Mouse (Mus musculus) R1 (cell line): ENCODE data around the gene Nxpe2.

Experiments
- DNase-seq: peaks from one replicate; pipeline ENCODE4 v3.0.0-alpha.2; 2018; ENCODE audit warnings: low read depth, low spot score

Nxpe2 gene

GRCm38 (mm10) chr9:48353148-48353698 lies at the start of gene Nxpe2:
Gene Nxpe2, minus strand, starts transcription at chr9:48353454.
- DNase-seq, result peak; percentile 27

- DNase-seq, result no peak
Measured at GRCm38 (mm10) chr9:48389983-48390382, 36.7 kb upstream of the Nxpe2 start.

DNA sequence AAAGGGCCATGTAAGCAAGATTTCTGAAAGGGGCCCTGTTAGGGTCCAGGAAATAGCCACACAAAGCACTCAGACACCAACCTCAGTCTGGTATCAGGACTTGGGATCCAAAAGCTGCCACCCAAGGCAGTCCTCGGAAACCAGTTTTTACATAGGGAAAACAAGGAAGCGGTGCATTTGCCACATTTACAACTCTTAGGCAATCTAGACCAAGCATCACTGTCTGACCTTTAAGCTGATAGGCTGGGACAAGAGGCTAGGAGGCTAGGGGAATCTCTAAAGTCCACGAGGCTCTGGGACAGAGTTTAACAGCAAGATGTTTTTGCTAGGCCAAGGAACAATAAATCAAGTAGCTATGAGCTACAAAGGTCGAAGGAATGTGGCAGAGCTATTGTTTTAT lies 35.2 kb upstream of the Nxpe2 start:
- DNase-seq, result no peak

DNA sequence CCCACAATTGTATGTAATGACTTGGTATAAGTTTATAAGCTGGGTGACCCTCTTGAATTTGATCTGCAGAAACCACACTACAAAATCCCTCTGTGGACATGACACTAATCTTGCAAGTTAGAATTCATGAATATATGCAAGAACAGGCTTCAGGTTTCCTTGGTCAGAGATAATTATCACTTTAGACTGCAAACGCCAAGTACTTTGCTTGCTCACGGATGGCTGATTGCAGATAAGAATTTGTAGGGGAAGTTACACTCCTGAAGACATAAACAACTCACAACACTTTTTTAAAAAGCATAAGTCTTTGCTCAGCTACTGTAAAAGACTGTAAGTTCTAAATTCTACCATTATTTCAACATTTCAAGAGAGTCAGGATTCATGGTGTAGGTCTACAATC lies 21.1 kb upstream of the Nxpe2 start:
- no peak for DNase-seq

- DNase-seq, result no peak
Measured at GRCm38 (mm10) chr9:48373232-48373878, 20.1 kb upstream of the Nxpe2 start.

DNA sequence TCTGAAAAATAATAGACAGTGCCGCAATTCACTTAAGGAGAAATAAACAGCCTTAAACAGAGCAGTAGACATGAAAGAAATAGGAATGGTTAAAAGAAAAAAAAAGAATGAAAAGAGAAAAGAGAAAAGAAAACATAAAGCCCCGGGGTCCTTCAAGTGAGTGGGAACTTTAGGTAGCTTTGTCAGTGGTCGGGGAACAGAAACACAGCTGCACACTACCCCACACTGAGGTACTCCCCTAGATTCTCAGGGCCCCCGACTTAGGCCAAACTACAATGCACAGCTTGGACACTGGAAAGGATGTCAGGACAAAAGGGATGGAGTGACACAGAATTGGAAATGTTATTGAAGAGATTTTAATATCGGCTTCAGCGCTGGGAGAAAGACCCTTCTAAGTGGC lies 9.5 kb upstream of the Nxpe2 start:
- DNase-seq, result no peak

DNA sequence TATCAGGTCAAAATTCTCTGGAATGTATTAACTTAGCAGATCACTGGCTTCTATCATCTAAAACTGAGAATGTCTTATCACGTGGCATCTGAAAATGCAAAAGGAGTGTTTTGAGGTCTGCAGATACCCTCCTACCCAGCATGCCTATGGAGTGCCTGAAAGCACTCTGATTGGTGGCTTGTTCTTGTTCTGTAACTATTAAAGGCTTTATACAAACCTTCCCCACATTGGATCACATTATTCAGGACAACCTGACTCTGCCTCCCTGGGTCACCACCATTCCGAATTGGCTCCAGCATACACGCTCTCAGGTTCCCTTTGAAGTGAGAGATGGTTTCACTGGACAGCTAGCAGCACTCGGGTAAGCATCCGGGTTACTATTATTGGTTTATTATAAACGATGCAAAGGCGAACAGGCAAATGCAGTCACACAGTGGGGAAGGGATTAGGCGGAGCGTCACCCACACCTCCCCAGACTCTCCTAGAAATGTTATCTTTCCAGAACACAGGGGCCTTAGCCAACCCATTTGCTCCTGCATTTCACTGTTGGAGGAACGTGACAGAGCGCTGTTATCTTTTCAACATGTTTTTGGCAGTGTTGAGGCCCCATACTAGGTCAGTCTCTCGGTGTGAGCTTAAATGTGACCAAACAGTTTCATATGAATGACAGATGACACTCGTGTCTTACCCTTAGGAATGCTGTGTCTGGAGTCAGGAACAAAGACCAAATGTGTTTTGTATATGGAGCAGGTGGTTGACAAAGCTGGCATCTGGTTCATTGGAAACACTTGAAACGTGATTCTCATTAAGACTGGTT lies 8.8 kb upstream of the Nxpe2 start:
- no peak for DNase-seq

GRCm38 (mm10) chr9:48360826-48361225 lies 7.6 kb upstream of the Nxpe2 start:
- peak; percentile 17 for DNase-seq

DNA sequence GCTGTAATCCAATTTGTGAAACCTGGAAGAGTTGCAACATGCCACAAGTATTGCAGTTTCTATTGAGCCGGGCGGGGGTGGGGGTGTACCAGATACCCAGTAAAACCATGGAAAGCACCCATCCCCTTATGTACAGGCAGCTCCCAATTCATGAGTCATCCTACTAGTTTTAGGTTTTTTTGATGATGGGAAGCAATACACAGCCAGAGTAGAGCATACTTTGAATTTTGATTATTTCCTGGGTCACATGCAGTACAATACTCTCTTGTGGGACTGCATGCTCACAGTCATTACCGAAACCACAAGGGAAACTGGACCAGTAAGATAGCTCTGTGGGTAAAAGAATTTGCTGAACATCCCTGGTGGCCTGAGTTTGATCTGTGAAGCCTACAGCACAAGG lies 3.8 kb upstream of the Nxpe2 start:
- DNase-seq, result no peak

- peak; percentile 79 for DNase-seq
Measured at GRCm38 (mm10) chr9:48354793-48355192, 1.5 kb upstream of the Nxpe2 start.

GRCm38 (mm10) chr9:48354122-48354521 lies 868 bp upstream of the Nxpe2 start:
- peak; percentile 19 for DNase-seq

GRCm38 (mm10) chr9:48345866-48346265 lies 7.4 kb downstream of the Nxpe2 start:
- no peak for DNase-seq

DNA sequence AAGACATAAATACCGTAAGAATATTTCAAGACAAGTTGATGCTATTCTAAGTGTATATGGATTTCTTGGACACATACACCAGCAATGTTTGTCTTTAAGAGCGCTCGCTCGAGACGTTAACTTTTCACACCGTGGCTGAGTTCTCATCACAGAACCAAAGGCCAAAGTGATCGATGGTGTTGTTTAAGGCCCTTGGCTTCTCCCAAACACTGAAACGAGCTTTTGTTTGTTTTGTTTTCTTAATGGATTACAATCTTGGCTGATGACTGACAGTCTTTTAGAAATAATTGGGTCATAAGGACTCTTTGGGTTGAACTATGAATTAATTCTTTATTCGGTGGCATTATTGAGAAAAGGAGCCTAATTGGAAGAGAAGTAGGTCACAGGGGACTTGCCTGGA lies 7.8 kb downstream of the Nxpe2 start:
- DNase-seq, result no peak

DNA sequence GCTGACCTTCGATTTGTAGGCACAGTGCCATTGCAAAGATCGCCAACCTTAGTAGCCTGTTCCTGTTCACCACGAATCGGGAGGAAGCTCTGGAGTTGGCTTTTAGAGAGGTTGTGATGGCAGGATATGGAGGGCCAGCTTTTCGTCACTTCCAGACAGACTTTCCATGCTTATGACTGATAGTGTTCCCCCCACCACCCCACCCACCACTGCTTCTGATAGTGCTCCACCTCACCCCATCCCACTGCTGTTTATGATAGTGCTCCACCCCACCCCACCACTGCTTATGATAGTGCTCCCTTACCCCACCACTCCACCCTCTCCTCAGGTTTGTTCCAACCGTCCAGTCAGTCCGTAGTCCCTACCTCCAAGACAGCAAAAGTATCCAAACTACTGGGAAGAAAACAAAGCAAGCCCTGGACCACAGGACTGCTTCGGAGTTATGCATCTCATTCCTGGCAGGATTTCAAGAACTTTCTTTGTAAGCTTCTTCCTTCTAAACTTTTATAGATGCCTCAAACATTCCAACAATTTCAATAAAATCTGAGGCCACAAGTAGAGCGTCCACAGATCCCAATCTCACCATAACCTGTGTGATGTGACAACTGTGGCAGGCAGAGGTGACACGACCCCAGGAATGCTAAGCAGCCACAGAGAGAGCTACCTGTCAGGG lies 12.4 kb downstream of the Nxpe2 start:
- no peak for DNase-seq

DNA sequence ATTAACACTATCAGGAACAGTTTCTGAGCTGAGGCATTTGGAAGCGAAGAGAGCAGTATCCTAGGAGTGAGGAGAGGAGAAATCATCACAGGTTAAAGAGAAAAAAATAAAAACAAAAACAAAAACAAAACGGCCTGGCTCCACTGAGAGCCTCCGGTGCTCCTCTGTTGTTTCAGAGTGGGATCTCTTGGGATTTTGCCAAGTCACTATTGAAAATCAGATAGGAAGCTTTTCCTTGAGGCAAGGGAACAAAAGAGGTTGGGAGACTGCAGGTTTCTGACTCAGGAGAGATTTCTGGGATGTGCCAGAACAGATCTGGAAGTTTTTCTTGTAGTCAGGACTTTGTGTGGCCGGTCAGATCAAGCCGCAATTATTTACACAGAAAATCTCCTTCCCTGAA lies 13.7 kb downstream of the Nxpe2 start:
- DNase-seq, result no peak

DNA sequence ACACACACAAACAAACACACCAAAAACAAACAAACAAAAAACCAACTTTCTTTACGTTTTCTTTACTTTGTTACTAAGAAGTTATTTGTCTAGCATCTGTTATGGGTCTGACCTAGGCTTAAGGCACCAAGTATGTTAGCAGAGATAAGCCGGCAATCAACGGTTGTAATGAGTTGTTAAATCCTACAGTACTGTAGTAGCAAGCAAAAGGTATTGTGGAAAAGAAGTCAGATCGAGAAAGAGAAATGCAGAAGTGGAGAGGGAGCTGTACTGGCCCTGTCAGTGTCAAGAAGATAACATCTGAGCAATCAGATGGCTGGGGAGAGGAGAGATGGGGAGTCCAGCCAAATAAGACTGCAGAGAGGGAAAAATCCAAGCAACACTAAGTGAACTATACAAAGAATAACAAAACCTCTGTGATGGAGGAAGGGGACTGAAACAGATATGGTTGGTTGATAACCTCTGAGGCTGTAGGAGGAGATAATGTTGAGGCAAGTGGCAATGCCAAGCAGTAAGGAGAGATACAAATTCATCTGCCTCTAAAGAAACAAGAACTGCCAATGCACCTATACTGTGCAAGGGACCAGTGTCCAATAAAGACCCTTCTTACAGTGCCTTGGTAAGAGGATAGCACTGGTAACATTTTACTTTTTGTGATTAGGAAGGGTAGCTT lies 14.3 kb downstream of the Nxpe2 start:
- no peak for DNase-seq

GRCm38 (mm10) chr9:48329597-48329996 lies 23.7 kb downstream of the Nxpe2 start:
- no peak for DNase-seq

DNA sequence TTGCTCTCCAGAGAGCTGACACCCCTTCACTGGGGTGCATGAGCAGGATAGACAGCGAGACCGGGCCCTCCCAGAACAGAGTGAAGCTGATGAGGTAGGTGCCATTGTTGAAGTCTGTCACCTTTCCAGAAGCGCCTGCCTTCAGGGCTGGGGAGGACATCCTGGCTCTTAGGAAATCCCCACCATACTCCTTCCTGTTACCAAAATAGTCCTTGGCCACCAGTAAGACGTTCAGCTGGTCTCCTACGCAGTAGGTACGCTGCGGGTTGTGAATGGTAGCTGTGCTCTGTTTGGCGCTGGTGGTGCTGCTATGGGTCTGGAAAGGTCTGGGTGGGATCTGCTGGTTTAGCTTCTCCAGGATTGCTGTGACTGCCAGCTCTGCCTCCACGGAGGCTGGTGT lies 26.9 kb downstream of the Nxpe2 start:
- DNase-seq, result no peak

- no peak for DNase-seq
Measured at GRCm38 (mm10) chr9:48315825-48316224, 37.4 kb downstream of the Nxpe2 start.

DNA sequence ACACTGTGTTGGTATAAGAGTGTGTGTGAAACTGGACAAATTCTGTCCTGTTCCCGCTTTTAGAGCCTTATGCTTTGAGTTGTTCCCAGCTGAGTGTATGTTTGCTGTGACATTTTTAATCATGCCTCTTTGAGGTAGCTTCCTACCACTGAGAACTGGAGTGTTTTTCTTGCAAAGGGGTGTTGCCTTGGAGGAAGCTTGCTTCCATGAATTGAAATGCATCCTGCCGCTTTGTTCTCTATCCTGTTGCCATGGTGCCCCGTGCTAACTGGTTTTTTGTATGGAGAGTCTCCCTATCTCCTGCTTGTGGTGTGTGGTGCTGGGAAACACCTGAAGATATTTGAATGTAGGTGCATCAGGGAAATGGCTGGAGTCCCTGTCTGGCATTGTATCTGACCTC lies 39.1 kb downstream of the Nxpe2 start:
- peak; percentile 31 for DNase-seq

GRCm38 (mm10) chr9:48311241-48311640 lies 42.0 kb downstream of the Nxpe2 start:
- DNase-seq, result no peak

DNA sequence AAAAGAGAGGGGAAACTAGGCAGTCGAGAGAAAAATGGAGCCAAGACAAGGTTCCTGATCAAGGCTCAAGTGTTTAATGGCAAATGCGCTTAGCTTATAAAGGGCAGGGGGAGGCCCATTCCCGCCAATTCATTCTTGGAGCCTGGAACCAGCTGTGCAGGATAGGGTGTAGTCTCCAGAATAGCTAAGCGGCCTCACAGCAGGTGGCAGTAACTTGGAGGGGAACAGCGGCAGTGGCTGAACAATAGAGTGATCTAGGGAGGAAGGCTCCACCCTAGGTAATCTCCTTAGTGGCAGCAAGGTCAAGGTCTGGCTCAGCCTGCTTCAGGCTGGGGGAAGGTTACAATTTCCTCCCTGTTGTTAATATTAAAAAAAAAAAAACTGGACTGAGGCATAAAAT lies 49.7 kb downstream of the Nxpe2 start:
- DNase-seq, result peak; percentile 99
